Mouse (Mus musculus): ENCODE measurements around the gene Zfp341.

The Zfp341 gene

DNA sequence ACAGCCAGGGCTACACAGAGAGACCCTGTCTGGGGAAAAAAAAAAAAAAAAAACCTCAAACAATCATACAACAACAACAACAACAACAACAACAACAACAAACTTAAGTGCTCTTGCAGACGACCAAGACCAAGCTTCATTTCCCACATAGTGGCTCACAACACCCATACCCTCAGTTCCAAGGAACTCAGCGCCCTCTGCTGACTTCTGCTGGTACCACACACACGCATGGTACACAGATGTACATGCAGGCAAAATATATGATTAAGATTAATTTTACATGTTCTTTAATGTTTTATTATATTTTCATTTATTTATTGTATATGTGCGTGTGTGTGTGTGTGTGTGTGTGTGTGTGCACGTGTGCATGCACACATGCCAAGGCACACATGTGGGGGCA is 26.7 kb upstream of the Zfp341 start:
- DNase-seq (ENCODE audit: low spot score): peak; percentile 78

- no peak for DNase-seq (ENCODE audit: low spot score)
These were observed 24.0 kb upstream of the Zfp341 start for GRCm38 (mm10) chr2:154589051-154589450.

GRCm38 (mm10) chr2:154591239-154591638 is 21.9 kb upstream of the Zfp341 start:
- no peak for DNase-seq (ENCODE audit: low spot score)

DNA sequence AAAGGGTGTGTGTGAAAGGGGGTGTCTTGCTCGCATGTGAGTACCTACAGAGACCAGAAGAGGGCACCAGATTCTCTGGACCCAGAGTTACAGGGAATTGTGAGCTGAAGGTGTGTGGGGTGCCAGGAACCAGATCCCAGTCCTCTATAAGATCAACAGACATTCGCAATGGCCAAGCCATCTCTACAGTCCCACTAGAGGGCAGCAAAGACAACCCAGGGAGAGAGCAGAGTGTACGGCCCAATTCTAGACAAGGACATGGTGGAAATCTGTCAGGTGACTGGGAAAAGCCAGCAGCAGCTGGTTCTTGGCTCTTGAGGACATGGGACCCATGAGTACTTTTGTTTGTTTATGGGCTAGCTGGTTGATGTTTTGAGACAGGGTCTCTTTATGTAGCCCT is 20.1 kb upstream of the Zfp341 start:
- DNase-seq (ENCODE audit: low spot score): no peak

DNA sequence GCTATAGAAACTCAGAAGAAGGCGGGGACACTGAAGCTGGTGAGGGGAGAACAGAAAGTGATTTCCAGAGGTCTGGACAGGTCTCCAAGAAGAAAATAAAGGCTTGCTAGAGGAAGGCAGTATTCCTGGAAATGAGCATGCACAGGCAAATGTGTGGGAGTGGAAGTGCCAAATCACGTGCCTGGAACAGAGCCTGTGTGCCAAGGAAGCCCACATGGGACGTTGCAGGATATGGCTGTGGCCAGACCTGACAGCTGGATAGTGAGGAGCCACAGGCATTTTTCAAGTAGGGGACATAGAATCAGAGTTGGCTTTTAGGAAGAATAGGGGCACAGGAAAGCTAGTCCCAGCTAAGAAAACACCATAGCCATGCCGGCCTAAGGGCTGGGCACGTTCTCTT is 17.3 kb upstream of the Zfp341 start:
- no peak for DNase-seq (ENCODE audit: low spot score)

GRCm38 (mm10) chr2:154597399-154597798 is 15.7 kb upstream of the Zfp341 start:
- DNase-seq (ENCODE audit: low spot score): no peak

- DNase-seq (ENCODE audit: low spot score): no peak
These were observed 12.5 kb upstream of the Zfp341 start for GRCm38 (mm10) chr2:154600586-154600985.

DNA sequence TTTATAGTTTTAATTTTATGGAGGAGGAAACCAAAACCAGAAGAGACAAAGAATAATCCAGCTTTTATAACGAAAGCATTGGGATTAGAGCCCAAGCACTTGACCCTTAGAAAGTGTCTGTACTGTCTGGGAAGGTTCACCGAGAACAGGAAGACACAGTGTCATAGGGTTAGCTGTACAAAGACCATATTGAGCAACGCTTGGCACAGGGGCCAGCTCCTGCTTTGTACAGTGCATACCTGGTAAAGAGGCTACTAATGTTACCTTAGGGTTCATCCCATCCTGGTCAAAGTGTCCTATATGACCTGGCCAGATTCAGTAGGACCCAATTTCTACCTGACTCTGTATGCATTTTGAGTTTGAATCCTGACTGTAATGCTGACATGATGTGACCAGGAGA is 11.8 kb upstream of the Zfp341 start:
- DNase-seq (ENCODE audit: low spot score): no peak

GRCm38 (mm10) chr2:154603007-154603637 is 10.0 kb upstream of the Zfp341 start:
- DNase-seq (ENCODE audit: low spot score): no peak

GRCm38 (mm10) chr2:154603638-154604153 is 9.4 kb upstream of the Zfp341 start, which contains the start of gene Pxmp4:
TSS of gene Pxmp4 (minus strand) at chr2:154603708.
- DNase-seq (ENCODE audit: low spot score): peak; percentile 98

DNA sequence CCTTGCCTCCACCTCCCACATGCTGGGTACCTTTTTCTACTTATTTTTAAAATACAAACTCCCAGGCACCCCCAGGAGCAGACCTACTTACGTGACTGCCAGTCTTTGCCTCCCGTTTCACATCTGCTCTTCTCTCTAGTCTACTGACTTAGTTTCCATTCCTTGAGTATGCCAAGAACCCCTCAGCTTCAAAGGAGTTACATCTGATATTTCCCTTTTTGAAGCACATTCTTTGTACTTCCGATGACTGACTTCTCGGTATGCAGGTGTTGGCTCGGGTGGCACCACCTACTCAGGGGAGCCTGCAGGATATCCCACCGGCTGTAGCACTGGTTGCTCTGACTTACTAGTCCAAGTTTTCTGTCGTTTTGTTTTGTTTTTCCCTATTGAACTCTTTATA is 8.9 kb upstream of the Zfp341 start:
- DNase-seq (ENCODE audit: low spot score): no peak

- no peak for DNase-seq (ENCODE audit: low spot score)
These were observed 6.1 kb upstream of the Zfp341 start for GRCm38 (mm10) chr2:154606965-154607364.

DNA sequence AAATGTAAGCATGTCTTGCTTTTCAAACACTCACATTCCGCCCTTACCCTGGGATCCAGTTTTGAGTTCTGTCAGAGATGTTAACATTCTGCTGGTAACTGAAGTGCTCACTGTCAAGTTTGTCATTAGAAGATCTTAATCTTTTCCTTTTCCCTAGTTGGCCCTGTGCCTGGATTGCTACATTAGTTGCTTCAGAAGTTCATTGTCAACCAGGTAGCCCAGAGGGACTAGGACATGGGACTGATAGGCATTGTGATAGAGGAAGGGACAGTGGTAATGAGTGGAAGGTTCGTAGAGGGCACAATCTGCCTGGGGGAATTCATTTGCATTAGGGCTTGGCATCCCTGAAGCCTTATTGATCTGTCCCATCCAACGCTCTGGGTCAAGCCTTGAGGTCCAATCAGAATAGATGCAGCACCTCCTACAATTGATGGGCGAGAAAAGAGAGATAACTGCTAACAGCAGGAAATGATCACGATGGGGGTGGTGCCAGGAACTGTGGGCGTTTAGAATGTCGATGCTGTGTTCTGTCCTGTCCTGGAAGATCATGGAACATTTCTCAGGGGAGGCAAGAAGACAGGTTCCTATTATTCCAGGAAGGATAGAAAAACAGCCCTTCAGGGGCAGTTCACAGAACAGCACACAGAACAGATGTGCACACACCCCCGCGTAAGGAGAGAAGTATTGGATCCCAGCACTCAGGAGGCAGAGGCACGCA is 3.9 kb upstream of the Zfp341 start:
- no peak for DNase-seq (ENCODE audit: low spot score)

DNA sequence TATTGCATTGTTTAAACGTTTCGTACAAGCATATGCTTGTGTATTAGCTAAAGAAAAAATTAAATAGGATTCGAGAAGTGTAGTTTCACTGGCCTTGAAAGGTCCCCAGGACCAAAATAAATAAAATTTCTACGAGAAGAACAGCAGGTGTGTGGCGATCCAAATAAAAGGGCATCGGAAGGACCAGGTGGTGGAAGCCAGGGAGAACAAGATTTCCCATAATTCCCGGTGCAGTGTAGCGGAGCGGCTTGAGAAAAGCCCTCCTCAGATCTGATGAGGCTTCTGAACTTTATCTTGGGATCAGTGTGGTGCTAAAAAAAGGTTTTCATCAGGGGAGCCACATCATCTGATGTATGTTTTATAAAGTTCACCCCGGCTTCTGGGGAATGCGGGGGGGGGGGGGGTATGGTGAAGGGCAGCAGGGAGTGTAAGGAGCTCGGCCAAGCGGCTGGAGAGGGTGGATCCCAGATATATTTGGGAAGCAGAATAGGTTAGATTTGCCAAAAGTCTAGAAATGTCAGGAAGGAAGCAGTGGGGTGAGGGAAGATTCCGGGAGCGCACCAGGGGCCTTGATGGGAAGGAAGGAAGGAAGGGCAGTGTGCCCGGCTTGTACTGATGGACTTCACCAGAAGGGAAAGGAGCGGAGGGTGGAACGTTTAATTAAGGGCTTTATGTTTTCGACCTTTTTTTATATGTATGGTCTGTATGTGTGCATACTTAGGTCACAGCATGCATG is 1.9 kb downstream of the Zfp341 start:
- DNase-seq (ENCODE audit: low spot score): no peak

GRCm38 (mm10) chr2:154615674-154616073 is 2.6 kb downstream of the Zfp341 start:
- DNase-seq (ENCODE audit: low spot score): no peak

DNA sequence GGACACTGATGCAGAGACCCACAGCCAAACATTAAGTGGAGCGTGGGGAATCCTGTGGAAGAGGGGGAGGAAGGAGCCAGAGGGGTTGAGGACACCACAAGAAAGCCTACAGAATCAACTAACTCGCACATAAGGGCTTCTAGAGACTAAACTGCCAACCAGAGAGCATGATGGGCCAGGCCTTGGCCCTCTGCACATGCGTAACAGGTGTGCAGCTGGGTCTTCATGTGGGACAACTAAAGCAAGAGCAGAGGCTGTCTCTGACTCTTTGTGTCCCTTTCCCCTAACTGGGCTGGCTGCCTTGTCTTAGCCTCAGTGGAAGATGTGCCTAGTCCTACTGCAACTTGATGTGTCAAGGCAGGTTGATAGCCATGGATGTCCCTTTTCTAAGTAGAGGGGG is 4.0 kb downstream of the Zfp341 start:
- no peak for DNase-seq (ENCODE audit: low spot score)

- no peak for DNase-seq (ENCODE audit: low spot score)
These were observed 8.6 kb downstream of the Zfp341 start for GRCm38 (mm10) chr2:154621684-154622083.

- DNase-seq (ENCODE audit: low spot score): no peak
These were observed 11.0 kb downstream of the Zfp341 start for GRCm38 (mm10) chr2:154624137-154624536.

GRCm38 (mm10) chr2:154630531-154630930 is 17.4 kb downstream of the Zfp341 start:
- no peak for DNase-seq (ENCODE audit: low spot score)

- no peak for DNase-seq (ENCODE audit: low spot score)
These were observed 19.2 kb downstream of the Zfp341 start for GRCm38 (mm10) chr2:154632203-154632780.

DNA sequence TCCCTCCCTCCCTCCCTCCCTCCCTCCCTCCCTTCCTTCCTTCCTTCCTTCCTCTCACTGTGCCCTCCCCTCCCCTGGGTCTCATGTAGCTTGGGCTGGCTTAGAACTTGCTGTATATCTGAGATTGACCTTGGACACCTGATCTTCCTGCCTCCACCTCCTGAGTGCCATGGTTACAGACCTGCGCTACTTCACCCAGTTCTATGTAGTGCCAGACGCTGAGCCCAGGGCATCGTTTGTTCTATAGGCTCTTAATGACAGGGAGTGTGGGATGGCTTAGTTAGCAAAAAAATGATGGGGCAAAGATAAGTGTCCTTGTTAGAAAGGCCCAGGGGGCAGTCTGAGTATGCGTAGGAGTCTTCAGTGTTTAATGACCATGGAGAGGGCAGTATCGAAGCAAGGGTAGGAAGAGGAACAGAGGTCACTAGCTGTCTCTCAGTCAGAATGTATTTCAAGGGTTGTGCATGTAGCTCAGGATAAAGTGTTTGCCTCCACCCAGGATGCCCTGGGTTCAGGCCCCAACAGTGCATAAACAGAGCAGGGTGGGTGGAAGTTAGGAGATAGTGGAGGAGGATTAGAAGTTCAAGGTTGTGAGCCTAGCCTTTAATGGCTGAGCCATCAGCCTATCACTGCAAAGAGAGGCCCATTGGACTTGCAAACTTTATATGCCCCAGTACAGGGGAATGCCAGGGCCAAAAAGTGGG is 20.1 kb downstream of the Zfp341 start:
- DNase-seq (ENCODE audit: low spot score): no peak

Measured in testis, postnatal 10 days (tissue).